Mouse (Mus musculus): ENCODE data around the gene Smim5.

GRCm38 (mm10) chr11:115877174-115877755, 22.5 kb upstream of the Smim5 start:
- TF ChIP-seq CTCF (IDR thresholded peaks at IDR 0.05; ENCODE audit: low read depth, low read length) (no peak), POLR2A (IDR thresholded peaks at IDR 0.05; ENCODE audit: borderline replicate concordance, low read depth, low read length) (no peak)

Measured in bone marrow macrophage, adult 2 months (primary cell).